Mouse (Mus musculus) E14TG2a.4 (cell line): ENCODE measurements around the gene Gnb4.

Experiments used
- CTCF ChIP-seq: conservative IDR thresholded peaks from 2 replicates; pipeline ENCODE4 v1.5.1; 2014; ENCODE audit warnings: low read length
- NANOG ChIP-seq: IDR thresholded peaks from 2 replicates; pipeline ENCODE4 v1.6.1; 2014; ENCODE audit warnings: borderline replicate concordance, low read length, mixed read lengths
- POU5F1 ChIP-seq: IDR thresholded peaks from 2 replicates; pipeline ENCODE4 v1.6.1; 2014; ENCODE audit warnings: low read length, borderline replicate concordance

DNA sequence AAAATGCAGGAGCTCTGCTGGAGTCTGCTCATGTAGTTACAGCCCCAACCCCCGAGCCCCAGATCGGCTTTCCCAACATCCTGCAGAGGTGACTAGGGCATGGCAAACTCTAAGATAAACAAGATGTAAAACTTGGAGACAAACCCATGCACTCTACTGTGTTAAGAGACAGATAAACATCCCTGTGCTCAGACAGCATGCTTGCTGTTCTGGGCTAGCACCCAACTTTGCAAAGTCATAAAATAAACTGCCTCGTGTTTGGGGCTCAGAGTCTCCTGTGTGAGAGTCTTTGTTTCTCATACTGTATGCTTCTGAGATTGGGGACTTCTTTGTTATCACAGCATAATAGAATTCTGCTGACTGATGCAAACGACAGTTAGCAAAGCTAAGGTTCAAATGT lies 36.4 kb upstream of the Gnb4 start:
- no peak for TF ChIP-seq CTCF
- no peak for TF ChIP-seq NANOG
- TF ChIP-seq POU5F1 = no peak
